10 mouse cellular contexts compared by ENCODE assay signal in genomic region chr9:62858266-62859019, GRCm38 (mm10). TPM values are rescaled to one million over a fixed set of nuclear protein-coding genes. Genes with fewer than 3 reads are reported as not detected.
DNase-seq lines count a peak whose midpoint lies in the region; ATAC-seq lines count a peak whose summit lies in the region.
"Had no signal": no experiment of that assay in that cellular context is flagged by ENCODE, and none has a peak within 500 bp of the region (broad histone marks: within the 10 kb centered on the region; RNA-seq: fewer than 3 reads in every experiment).

No protein-coding gene starts in this region.

- 0 out of 2 replicates have a peak overlapping the region, but pooled peaks have one; percentile 6 for H3K27ac ChIP-seq in heart, embryonic 13.5 days (replicated peaks)
- peak overlapping the region; percentile 6; the same call in 1 of the 2 replicates for H3K27ac ChIP-seq in hindbrain, embryonic 12.5 days
- peak overlapping the region; percentile 88 for H3K27ac ChIP-seq in limb, embryonic 11.5 days (replicated peaks; ENCODE audit: low read depth, low read length)

- ATAC-seq in heart, embryonic 13.5 days (ENCODE audit: extremely low read depth, insufficient number of reproducible peaks, low FRiP score, low TSS enrichment) = no peak
- no peak for ATAC-seq in hindbrain, embryonic 12.5 days (ENCODE audit: low FRiP score)
- peak; percentile 74 for ATAC-seq in limb, embryonic 11.5 days (ENCODE audit: insufficient number of reproducible peaks, low FRiP score, low TSS enrichment, low read depth)
- ATAC-seq: forebrain, embryonic 14.5 days had no signal

- H3K36me3 ChIP-seq in heart, embryonic 13.5 days = no peaks in the 10 kb centered on the region
- no peaks in the 10 kb centered on the region for H3K36me3 ChIP-seq in hindbrain, embryonic 12.5 days
- H3K36me3 ChIP-seq in limb, embryonic 11.5 days (ENCODE audit: control insufficient read depth, insufficient read depth, low read length) = no peaks in the 10 kb centered on the region

- H3K9ac ChIP-seq in heart, embryonic 13.5 days = peak overlapping the region; percentile 33; the same call in 1 of the 2 replicates
- peak overlapping the region; percentile 19; the same call in 1 of the 2 replicates for H3K9ac ChIP-seq in hindbrain, embryonic 12.5 days
- no peak overlapping the region; the same call in 1 of the 2 replicates for H3K9ac ChIP-seq in limb, embryonic 11.5 days (ENCODE audit: low read length)

- DNase-seq in heart, postnatal 14 days = no peak
- peak; percentile 11 for DNase-seq in 3T3-L1 (ENCODE audit: low read depth, low spot score)
- DNase-seq in limb, embryonic 11.5 days (ENCODE audit: low spot score) = peak; percentile 77
- DNase-seq in adipocyte (ENCODE audit: low spot score) = no peak
- no peak for DNase-seq in thymus, postnatal 10 days (ENCODE audit: low spot score in 2 of 2)
- no peak for DNase-seq in frontal cortex, adult 2 months (ENCODE audit: extremely low spot score in 1 of 2, low spot score in 1 of 2)
- DNase-seq: layer of hippocampus, adult 9-11 months had no signal

- no peaks in the 10 kb centered on the region for H3K9me3 ChIP-seq in heart, embryonic 13.5 days
- H3K9me3 ChIP-seq in hindbrain, embryonic 12.5 days (replicated peaks) = no peaks in the 10 kb centered on the region
- no peaks in the 10 kb centered on the region for H3K9me3 ChIP-seq in limb, embryonic 11.5 days (ENCODE audit: control insufficient read depth, low read length)

- 60% methylated on average over 8 of the region's 8 CpGs for WGBS in heart, embryonic 13.5 days
- WGBS in hindbrain, embryonic 12.5 days = 55% methylated on average over 8 of the region's 8 CpGs
- WGBS in limb, embryonic 11.5 days = 15% methylated on average over 8 of the region's 8 CpGs

- intact Hi-C loops in heart, postnatal 14 days (cut with DNase I) = no loop called here

- no peaks in the 10 kb centered on the region; the same call in 1 of the 2 replicates for H3K27me3 ChIP-seq in heart, embryonic 13.5 days (replicated peaks)
- H3K27me3 ChIP-seq in hindbrain, embryonic 12.5 days = no peaks in the 10 kb centered on the region
- H3K27me3 ChIP-seq in limb, embryonic 11.5 days (ENCODE audit: control insufficient read depth, insufficient read depth, low read length) = no peaks in the 10 kb centered on the region

- H3K4me3 ChIP-seq in heart, embryonic 13.5 days = no peak overlapping the region
- H3K4me3 ChIP-seq in hindbrain, embryonic 12.5 days = no peak overlapping the region
- H3K4me3 ChIP-seq in limb, embryonic 11.5 days (ENCODE audit: low read depth, low read length) = no peak overlapping the region

- H3K4me2 ChIP-seq in heart, embryonic 13.5 days = peak overlapping the region; percentile 14
- no peak overlapping the region for H3K4me2 ChIP-seq in hindbrain, embryonic 12.5 days (replicated peaks)
- H3K4me2 ChIP-seq in limb, embryonic 11.5 days (ENCODE audit: low read depth, severe bottlenecking) = peak overlapping the region; percentile 35

- H3K4me1 ChIP-seq in heart, embryonic 13.5 days = peaks cover 33% of the 10 kb centered on the region
- H3K4me1 ChIP-seq in hindbrain, embryonic 12.5 days = peaks cover 25% of the 10 kb centered on the region
- peaks cover 36% of the 10 kb centered on the region for H3K4me1 ChIP-seq in limb, embryonic 11.5 days (ENCODE audit: control insufficient read depth, insufficient read depth, low read length)

RNA-seq across cellular contexts. Expression of gene Calml4, which starts 0.6 kb away (rescaled TPM):
- 1.7 and 2.4 TPM in 2 replicates for polyA plus RNA-seq in heart, embryonic 13.5 days (2015; fragmentation: Nextera tagmentation; extraction: Ambion mirVana)
- 1 to 10 TPM; 2.4 to 2.9 TPM for total RNA-seq in heart, postnatal 14 days (2021)
- 11.8 and 12.5 TPM in 2 replicates for polyA plus RNA-seq in hindbrain, embryonic 12.5 days (2016; fragmentation: Nextera tagmentation; extraction: Ambion mirVana)
- 4.7 and 4.9 TPM in 2 replicates for polyA plus RNA-seq in limb, embryonic 11.5 days (2014; fragmentation: Nextera tagmentation; extraction: Ambion mirVana)
- polyA plus RNA-seq in frontal cortex, adult 2 months (2012; rRNA removed) = 0.23 and 0.64 TPM in 2 replicates

RNA-seq across cellular contexts. Expression of gene Cln6, which starts 19.9 kb away (rescaled TPM):
- polyA plus RNA-seq in heart, embryonic 13.5 days (2015; fragmentation: Nextera tagmentation; extraction: Ambion mirVana) = 18.8 and 19.5 TPM in 2 replicates
- 10 to 100 TPM; 16.0 to 17.0 TPM for total RNA-seq in heart, postnatal 14 days (2021)
- 8.6 and 8.8 TPM in 2 replicates for polyA plus RNA-seq in hindbrain, embryonic 12.5 days (2016; fragmentation: Nextera tagmentation; extraction: Ambion mirVana)
- 17.3 and 18.6 TPM in 2 replicates for polyA plus RNA-seq in limb, embryonic 11.5 days (2014; fragmentation: Nextera tagmentation; extraction: Ambion mirVana)
- polyA plus RNA-seq in frontal cortex, adult 2 months (2012; rRNA removed) = 16.5 and 18.4 TPM in 2 replicates

RNA-seq across cellular contexts. Expression of gene Fem1b, which starts 46.7 kb away (rescaled TPM):
- polyA plus RNA-seq in heart, embryonic 13.5 days (2015; fragmentation: Nextera tagmentation; extraction: Ambion mirVana) = 12.2 and 12.7 TPM in 2 replicates
- total RNA-seq in heart, postnatal 14 days (2021) = 10 to 100 TPM; 24.8 to 25.9 TPM
- 55.7 and 60.4 TPM in 2 replicates for polyA plus RNA-seq in hindbrain, embryonic 12.5 days (2016; fragmentation: Nextera tagmentation; extraction: Ambion mirVana)
- polyA plus RNA-seq in limb, embryonic 11.5 days (2014; fragmentation: Nextera tagmentation; extraction: Ambion mirVana) = 36.6 and 42.2 TPM in 2 replicates
- 42.9 and 44.5 TPM in 2 replicates for polyA plus RNA-seq in frontal cortex, adult 2 months (2012; rRNA removed)

Comparison
In these comparisons a context has a peak if more than half of its experiments do, and no peak if none do; other contexts are left out.
1. H3K27ac ChIP-seq: peak in every context shown above with its lines; median percentile 88 in limb, embryonic 11.5 days; 6 in heart, embryonic 13.5 days; 6 in hindbrain, embryonic 12.5 days.
2. DNase-seq: peak in 3T3-L1 (single experiment) and limb, embryonic 11.5 days (single experiment); none in heart, postnatal 14 days (0 of 2), adipocyte (single experiment), thymus, postnatal 10 days (0 of 2) and frontal cortex, adult 2 months (0 of 2).